Mouse (Mus musculus) olfactory bulb, adult 2 months (tissue): ENCODE measurements around the gene Appl1.

Experiments
- CTCF ChIP-seq: fragments of 200-500 bp; IDR thresholded peaks from 2 replicates; pipeline ENCODE4 v1.5.1; 2012; ENCODE audit warnings: low read depth, mild to moderate bottlenecking, low read length, moderate library complexity; ENCODE audit not compliant: insufficient read depth
- POLR2A ChIP-seq: fragments of 200-500 bp; IDR thresholded peaks from 2 replicates; pipeline ENCODE4 v1.6.1; 2012; ENCODE audit warnings: mild to moderate bottlenecking, low read depth, low read length, moderate library complexity; ENCODE audit not compliant: insufficient read depth

- TF ChIP-seq CTCF (no peak), POLR2A (no peak)
Measured at GRCm38 (mm10) chr14:27000386-27000785, 29.4 kb upstream of the Appl1 start.
